Mouse (Mus musculus) thymus, adult 2 months (tissue): ENCODE data around the gene Bcor.

Experiments used
- CTCF ChIP-seq: fragments of 200-500 bp; IDR thresholded peaks from 2 replicates; pipeline ENCODE4 v1.5.1; 2012; ENCODE audit warnings: mild to moderate bottlenecking, control low read depth, low read length, moderate library complexity, borderline replicate concordance; ENCODE audit not compliant: control insufficient read depth, poor library complexity, insufficient read depth; ENCODE audit errors: extremely low read depth
- POLR2A ChIP-seq: fragments of 200-500 bp; IDR thresholded peaks from 2 replicates; pipeline ENCODE4 v1.6.1; 2012; ENCODE audit warnings: mild to moderate bottlenecking, low read length, control low read depth, moderate library complexity; ENCODE audit not compliant: control insufficient read depth, poor library complexity, insufficient read depth; ENCODE audit errors: extremely low read depth

GRCm38 (mm10) chrX:12142832-12143231, 17.3 kb downstream of the Bcor start:
- TF ChIP-seq POLR2A (no peak), CTCF (no peak)
